Mouse (Mus musculus): ENCODE results near the gene Krt26.

- TF ChIP-seq MAFK (IDR thresholded peaks at IDR 0.05; ENCODE audit: insufficient read depth, low read depth, low read length) (no peak), CHD2 (IDR thresholded peaks at IDR 0.05; ENCODE audit: low read depth, low read length) (no peak), HCFC1 (IDR thresholded peaks at IDR 0.05; ENCODE audit: borderline replicate concordance, insufficient read depth, low read length) (no peak)
Measured at GRCm38 (mm10) chr11:99333426-99333825, 4.3 kb downstream of the Krt26 start.
